Mouse (Mus musculus) c-Kit-positive CD71-positive TER-119-positive erythroid progenitor cells, embryonic 14.5 days (primary cell): ENCODE results near the gene Grb10.

Experiments
- DNase-seq: peaks from one replicate; pipeline ENCODE4 v3.0.0-alpha.2; 2013; ENCODE audit warnings: low spot score

Gene Grb10

DNA sequence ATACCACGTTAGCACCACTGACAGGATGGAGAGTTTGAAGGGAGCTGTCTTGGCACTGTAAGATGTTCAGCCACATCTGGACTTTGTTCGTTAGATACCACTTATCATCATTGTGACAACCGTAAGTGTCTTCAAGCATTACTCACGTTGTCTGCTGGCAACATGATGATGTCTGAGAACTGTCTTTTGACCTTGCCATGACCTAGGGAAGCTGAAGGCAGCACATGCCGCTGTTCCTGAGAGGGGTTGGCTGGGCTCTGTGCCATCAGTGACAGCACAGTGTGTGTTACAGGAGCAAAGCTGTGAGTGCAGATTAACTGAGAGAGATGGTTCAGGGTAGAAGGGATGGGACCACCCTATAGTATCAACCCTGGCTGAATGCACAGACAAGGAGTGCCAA lies 137.0 kb downstream of the Grb10 start:
- no peak for DNase-seq

GRCm38 (mm10) chr11:11898496-11898895 lies 140.0 kb downstream of the Grb10 start:
- DNase-seq: no peak

- DNase-seq: no peak
These were observed 140.7 kb downstream of the Grb10 start, which contains the start of gene Ddc for GRCm38 (mm10) chr11:11897645-11898357. Gene Ddc, minus strand, starts transcription at chr11:11898144.

DNA sequence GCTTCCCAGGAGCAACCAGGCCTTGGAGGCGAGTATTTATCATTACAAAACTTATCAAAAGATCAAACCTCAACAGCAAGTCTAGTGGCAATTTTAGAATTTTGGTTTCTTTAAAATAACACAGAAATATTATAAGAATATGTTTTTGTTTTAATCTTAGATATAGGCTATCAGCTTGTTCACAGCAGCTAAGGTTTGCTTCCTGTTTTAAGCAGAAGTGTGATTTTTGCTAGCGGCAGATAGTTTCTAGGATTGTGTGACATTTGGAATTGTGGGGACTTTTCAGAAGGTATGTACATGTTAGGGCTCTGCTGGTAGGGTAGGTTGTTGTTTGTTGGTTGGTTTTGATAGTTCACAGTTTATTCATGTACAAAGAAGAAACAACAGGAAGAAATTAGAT lies 143.0 kb downstream of the Grb10 start:
- no peak for DNase-seq

GRCm38 (mm10) chr11:11893769-11894168 lies 144.7 kb downstream of the Grb10 start:
- DNase-seq: no peak

GRCm38 (mm10) chr11:11892993-11893602 lies 145.4 kb downstream of the Grb10 start:
- DNase-seq: no peak

GRCm38 (mm10) chr11:11891832-11892231 lies 146.7 kb downstream of the Grb10 start:
- no peak for DNase-seq

GRCm38 (mm10) chr11:11890139-11890741 lies 148.2 kb downstream of the Grb10 start:
- DNase-seq: no peak

DNA sequence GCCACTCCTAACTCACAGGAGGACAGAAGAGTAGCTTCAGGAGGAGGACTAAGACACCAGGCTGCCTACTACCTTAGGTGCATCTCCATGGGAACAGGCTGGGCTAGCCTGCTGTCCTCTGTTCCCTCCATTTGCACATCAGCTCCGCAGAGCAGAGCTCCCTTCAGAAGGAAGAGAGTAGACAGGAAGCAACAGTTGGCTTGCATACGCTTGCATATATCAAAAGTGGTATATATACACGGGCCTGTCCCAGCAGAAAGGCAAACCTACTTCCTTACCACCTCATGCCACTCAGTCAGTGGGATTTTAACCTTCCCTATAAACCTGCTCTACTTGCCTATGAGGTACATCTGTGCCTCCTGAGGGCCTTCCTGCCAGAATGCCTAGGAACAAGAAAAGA lies 149.8 kb downstream of the Grb10 start:
- DNase-seq: no peak

DNA sequence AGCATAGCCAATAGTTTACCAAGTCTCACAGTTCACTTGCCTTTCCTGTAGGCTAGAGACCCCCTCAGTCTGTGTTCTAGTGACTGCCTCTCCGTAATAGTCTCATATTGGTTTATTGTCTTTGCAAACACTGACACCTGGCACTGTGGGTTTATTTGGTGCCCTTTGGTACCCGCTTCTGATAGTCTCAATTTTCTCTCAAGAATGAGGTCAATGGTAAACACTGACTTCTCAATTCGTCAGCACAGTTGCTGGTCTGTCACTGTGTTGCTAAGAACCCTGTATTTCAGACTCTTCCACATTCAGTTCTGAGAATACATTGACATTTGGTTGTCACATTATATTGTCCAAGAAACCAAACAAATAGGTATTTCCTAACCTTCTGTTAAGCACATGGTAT lies 150.4 kb downstream of the Grb10 start:
- DNase-seq: no peak

GRCm38 (mm10) chr11:11886403-11886998 lies 152.0 kb downstream of the Grb10 start:
- peak; percentile 50 for DNase-seq

GRCm38 (mm10) chr11:11885921-11886320 lies 152.6 kb downstream of the Grb10 start:
- no peak for DNase-seq

- peak; percentile 51 for DNase-seq
These were observed 153.2 kb downstream of the Grb10 start for GRCm38 (mm10) chr11:11885246-11885643.

- DNase-seq: peak; percentile 69
These were observed 153.8 kb downstream of the Grb10 start for GRCm38 (mm10) chr11:11884533-11885245.

DNA sequence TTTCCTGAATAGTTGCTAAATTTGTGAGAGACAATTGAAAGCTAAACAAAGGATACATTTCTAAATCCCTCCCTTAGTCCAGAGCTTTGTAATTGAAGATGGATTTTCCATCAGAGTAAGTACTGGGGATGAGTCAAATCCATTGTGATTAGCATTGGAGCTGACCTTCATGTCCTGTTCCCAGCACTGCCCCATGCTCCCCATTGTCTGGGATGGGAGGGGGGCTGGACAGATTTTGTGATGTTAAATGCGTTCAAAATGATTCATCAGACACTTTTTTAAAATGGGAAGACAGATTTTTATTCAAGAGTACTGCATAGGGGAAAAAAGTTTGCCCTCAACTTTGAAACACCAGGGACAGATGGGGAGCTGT lies 156.7 kb downstream of the Grb10 start:
- no peak for DNase-seq

DNA sequence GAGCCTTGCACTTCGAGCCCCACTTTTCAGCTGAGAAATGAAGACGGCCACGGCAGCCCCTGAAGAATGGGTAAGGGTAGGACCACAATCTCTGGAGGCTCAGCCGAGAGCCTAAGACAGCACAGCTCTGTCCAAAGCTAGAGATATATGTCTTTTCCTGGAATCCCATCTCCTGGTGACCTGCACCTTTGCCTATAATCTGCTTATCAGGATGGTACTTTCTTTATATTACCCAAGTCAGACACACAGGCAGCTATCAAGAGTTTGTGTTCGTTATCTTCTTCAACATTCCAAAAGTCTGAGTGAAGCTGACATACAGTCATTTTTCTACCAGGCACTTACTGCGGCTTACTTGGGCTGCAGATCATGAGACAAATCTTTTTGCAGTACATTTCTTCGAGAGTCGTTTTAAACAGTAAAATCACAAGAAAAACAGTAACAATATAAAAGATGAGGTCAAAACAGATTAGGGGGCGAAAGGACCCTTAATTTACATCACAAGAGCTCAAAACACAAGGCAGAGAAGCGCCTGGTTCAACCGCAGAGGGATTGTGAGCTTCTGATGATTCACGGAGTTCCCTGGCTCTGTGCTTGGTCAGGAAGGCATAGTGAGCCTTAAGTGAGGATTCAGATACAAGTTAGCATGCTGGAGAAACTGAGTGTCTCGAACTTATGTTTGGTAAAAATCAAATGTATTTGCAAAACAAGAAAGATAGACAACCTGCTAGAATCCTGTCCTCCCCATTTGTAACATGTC lies 157.3 kb downstream of the Grb10 start:
- no peak for DNase-seq
